Mouse (Mus musculus) spleen, adult 2 months (tissue): ENCODE data around the gene Gm13285.
"Not testable (repeated sequence)": the region's sequence is repeated elsewhere in the genome, so short reads cannot be mapped to it uniquely, and the experiment has no call there.

Source experiments
- CTCF ChIP-seq: fragments of 200-500 bp; IDR thresholded peaks from 2 replicates; pipeline ENCODE4 v1.5.1; 2011; ENCODE audit warnings: mild to moderate bottlenecking, inconsistent platforms; ENCODE audit not compliant: insufficient read depth, insufficient read length, insufficient replicate concordance; ENCODE audit errors: extremely low read depth
- POLR2A ChIP-seq: fragments of 200-500 bp; IDR thresholded peaks from 2 replicates; pipeline ENCODE4 v1.6.1; 2011; ENCODE audit warnings: low read depth, low read length, inconsistent platforms

- TF ChIP-seq POLR2A, CTCF: not testable (repeated sequence)
These were observed 3.5 kb downstream of the Gm13285 start, which contains the start of gene Gm13287 for GRCm38 (mm10) chr4:88802954-88803353.
